Mouse (Mus musculus) testis, postnatal 10 days (tissue): ENCODE measurements around the gene Dgki.
"Not testable (repeated sequence)": the region's sequence is repeated elsewhere in the genome, so short reads cannot be mapped to it uniquely, and the experiment has no call there.

Experiments used
- DNase-seq: peaks from one replicate; pipeline ENCODE4 v3.0.0; 2021; ENCODE audit warnings: low spot score

Dgki gene

GRCm38 (mm10) chr6:37150038-37150437 lies 149.9 kb downstream of the Dgki start:
- DNase-seq = no peak

- no peak for DNase-seq
Measured at GRCm38 (mm10) chr6:37149196-37149595, 150.8 kb downstream of the Dgki start.

DNA sequence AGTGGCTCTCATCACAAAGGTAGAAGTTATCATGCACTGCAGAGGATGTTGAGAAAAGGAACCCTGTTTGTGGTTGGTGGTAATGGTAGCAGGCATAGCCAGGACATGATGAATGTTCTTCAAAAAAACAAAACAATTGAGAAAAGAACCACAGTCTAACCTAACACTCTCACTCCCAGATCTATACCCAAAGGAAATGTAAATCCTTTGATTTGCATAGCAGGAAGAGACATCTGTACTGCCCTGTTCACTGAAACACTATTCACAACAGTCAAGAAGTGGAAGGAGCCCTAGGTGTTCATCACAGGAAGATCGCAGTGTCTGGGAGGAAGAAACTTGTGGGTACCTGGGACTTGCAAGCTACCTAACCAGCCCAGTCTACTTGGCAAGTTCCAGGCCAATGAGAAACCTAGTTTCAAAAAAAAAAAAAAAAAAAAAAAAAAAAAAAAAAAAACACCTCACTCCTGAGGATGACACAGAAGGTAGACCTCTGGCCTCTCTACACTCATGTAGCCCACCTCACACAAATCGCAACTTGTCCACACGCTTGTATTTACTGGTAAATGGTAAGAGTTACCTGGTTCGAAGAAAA lies 152.5 kb downstream of the Dgki start:
- DNase-seq = no peak

DNA sequence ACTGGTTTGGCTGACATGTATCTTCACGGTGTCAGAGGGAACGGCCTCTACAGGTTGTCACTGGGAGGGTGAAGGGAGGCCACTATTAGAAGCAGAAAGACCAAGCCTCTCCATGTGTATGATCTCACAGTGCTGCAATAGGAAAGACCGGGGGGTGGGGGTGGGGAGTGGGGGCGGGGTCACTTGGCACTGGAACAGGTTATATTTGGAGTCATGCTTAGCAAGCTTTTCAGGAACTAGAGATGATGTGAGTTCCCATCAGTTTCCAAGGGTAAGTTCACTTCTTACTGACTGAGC lies 156.2 kb downstream of the Dgki start:
- no peak for DNase-seq

DNA sequence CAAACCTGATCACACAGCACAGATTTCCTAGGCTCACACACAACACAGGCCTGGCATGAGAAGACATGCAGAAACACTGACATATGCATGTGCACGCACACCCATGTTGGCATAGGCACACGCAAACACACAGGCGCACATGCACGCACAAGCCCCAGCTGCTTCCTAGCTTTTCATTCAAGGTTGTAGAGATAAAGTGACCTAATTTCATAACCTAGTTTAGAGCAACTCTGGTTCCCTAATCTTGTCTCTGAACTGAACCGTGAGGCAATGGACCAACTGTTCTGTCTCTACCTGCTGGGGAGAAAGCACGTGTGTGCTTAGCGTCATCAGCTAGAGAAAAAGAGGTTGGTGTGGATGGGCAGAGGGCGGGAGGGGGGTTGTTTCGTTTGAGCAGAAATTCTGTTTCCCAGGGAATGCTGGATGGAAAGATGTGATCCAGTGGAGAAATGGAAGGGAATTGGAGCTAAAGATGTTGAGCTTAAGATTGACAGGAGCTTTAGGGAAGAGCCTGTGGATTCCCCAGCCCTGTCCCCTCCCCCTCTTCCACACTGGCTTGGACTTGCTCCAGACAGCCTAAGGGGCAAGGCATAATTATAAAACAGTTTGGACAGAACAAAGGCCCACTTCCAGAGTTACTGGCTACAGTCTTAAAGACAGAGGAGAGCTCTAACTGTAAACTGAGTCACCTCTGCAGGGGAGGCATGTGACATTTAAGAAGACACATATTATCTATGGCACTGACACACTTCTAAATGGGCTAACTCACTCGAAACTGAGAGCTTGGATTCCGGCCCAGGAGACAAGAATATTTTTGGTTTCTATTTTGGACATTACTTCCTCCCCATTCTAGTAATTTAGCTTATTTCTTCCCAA lies 156.8 kb downstream of the Dgki start:
- no peak for DNase-seq

GRCm38 (mm10) chr6:37138816-37139215 lies 161.2 kb downstream of the Dgki start:
- DNase-seq = no peak

DNA sequence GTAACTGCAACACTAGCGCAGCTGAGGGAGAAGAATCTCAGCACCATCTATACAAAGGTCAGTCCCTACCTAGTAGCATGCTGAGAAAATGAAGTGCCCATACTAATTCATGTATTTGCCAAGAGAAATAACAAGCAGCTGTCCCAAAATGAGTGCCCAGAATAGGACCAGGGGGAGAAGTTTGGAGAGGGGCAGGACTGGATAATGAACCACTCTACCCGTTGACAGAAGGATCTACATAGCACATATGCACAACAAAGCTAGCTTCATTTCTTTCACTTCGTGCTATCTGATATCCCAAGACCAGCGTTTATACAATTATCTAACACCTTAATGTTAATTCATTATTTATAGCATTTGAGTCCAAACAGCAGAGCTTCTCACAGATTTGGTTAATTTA lies 168.7 kb downstream of the Dgki start:
- DNase-seq = no peak

GRCm38 (mm10) chr6:37120417-37121154 lies 179.4 kb downstream of the Dgki start:
- no peak for DNase-seq

- no peak for DNase-seq
Measured at GRCm38 (mm10) chr6:37119205-37119604, 180.8 kb downstream of the Dgki start.

GRCm38 (mm10) chr6:37113048-37113447 lies 186.9 kb downstream of the Dgki start:
- no peak for DNase-seq

GRCm38 (mm10) chr6:37106236-37106635 lies 193.7 kb downstream of the Dgki start:
- not testable (repeated sequence) for DNase-seq

DNA sequence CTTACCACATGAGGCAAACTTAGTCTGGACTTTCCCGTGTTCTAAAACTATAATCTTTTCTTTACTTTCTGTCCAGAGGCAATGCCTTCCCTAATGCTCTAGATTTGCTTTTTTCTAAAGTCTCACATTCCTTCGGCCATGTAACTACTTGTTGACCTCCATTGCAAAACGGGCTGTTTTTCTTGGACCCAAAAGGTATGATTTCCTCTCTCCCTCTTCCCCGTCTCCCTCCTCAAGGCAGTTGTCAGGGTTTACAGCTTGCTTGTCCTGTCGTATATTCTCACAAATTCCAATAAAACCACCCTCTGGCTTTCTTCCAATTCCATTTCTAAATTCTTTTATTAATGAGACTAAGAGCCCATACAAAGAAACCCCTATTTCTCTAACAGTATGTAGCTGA lies 199.6 kb downstream of the Dgki start:
- no peak for DNase-seq

GRCm38 (mm10) chr6:37097356-37098155 lies 202.4 kb downstream of the Dgki start:
- peak; percentile 93 for DNase-seq

DNA sequence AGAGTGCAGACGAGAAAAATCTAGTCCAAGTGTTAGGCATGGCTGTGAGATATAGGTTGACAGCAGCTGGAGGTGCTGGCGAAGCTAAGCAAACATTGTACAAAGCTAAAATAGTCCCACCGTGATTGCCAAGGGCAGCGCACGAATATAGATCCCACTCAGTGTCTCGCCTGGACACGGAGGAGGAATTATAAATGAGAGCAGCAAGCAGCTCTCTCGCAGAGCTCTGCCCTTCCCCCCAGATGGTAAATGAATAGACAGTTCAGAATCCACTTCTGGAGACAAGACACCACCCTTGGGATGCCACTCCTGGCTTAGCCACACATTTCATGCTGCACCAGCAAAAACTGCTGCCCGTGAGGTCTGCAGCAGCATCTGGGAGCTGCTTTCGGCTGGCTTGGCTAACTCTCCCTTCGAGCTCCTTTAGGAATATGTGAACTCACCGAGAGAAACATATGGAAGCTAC lies 203.1 kb downstream of the Dgki start:
- DNase-seq = no peak

GRCm38 (mm10) chr6:37089148-37090111 lies 210.6 kb downstream of the Dgki start:
- DNase-seq = no peak

DNA sequence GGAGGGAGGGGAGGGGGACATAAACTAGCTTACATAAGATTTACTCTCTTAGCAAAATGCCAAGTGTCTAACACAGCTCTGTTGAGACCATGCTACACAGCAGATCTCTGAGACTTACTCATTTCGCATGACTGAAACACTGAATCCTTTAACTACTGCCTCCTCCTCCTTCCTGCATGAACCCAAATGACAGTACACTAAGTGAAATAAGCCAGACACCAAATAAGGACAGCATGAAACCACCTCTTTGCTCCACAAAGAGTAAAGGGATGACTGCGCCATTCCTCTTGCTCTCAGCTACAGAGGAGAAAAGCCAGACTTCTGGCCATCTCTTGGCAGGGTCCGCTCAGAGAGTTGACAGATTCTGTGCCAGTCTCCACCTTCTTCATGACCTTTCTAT lies 217.0 kb downstream of the Dgki start:
- no peak for DNase-seq

DNA sequence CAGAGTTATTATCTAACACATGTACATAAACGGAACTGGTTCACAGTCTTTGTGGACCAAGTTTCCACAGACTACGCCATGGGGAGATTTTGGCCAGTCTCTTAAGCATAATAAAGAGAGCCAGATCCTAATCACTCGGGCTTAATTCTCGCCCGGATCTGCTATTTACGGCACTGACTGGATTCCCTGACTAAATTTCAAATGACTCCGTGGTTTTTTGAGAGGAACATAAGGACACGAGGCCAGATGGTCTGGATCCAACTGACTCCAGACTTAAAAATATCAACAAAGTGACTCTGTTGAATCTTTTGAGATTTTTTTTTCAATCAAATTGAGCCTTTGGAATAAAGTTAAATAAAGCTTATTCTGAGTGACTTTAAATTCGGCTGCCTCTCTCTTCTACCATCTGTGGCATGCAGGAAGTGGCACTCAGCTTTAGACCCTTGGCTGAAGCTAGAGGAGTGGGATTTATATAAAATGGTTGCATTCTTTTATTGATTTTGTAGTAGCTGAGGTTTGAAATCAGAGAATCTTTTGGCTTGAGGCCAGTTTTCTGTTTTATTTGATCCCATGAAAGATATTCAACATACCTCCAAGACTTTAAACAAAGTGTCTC lies 227.5 kb downstream of the Dgki start:
- DNase-seq = no peak

DNA sequence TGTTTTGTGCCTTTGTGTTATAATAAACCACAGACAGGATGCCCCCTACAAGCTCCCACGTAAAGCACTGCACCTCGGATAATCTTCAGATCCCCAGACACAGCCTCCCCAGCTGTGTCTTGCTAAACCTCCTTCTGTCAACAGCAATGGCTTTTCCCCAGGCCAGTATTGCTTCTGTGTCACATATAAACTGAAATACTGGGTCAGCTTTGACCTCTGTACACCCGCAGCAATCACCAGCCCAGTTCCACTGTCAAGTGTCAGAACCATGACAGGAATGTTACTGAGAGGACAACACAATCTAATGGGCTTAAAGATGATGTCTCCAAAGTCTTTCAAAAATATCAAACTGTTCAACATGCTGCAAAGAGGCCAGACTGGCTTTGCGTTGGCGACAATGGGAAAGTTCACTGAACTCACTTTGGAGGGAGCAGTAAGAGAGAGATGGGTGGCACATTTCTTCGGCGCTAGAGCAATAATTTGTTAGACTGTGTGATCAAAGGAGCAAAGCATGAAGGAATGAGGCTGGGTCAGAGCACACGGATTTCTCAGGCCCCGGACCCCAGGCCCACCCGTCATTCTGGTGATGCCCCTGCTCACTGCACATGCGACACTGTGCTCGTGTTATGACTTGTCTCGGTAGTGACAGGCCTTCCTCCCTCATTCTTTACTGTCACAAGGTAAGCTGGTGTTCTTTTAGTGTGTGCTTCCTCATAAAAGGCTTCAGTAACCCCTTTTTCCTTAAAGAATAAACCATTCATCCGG lies 230.0 kb downstream of the Dgki start:
- DNase-seq = no peak

- no peak for DNase-seq
Measured at GRCm38 (mm10) chr6:37068737-37069136, 231.2 kb downstream of the Dgki start.

GRCm38 (mm10) chr6:37067357-37067756 lies 232.6 kb downstream of the Dgki start:
- no peak for DNase-seq
